Mouse (Mus musculus) kidney, adult 2 months (tissue): ENCODE measurements around the gene Hspa1a.

Experiments used
- CTCF ChIP-seq: fragments of 200-500 bp; conservative IDR thresholded peaks from 2 replicates; pipeline ENCODE4 v1.5.1; 2011; ENCODE audit warnings: low read depth, mild to moderate bottlenecking, control low read depth, low read length, moderate library complexity, mixed read lengths; ENCODE audit not compliant: insufficient read depth, insufficient read length
- POLR2A ChIP-seq: fragments of 200-500 bp; IDR thresholded peaks from one replicate; pipeline ENCODE4 v1.6.1; 2011; ENCODE audit warnings: low read depth, low read length, control low read depth

DNA sequence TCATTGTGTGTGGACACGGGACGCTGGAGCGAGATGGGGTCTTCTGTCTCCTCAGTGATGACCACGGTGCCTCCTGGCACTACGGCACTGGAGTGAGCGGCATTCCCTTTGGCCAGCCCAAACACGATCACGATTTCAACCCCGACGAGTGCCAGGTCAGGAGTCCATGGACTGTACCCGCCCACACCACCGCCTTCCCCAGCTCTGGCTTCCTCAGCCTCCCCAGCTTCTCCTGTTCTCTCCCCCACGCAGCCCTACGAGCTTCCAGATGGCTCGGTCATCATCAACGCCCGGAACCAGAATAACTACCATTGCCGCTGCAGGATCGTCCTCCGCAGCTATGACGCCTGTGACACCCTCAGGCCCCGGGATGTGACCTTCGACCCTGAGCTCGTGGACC is 37.9 kb downstream of the Hspa1a start:
- TF ChIP-seq CTCF (no peak), POLR2A (no peak)
